Mouse (Mus musculus) megakaryocyte, adult 5-6 weeks (primary cell): ENCODE data around the gene Drg1. TPM values are rescaled to one million over a fixed set of nuclear protein-coding genes. Genes with fewer than 3 reads are reported as not detected.
A peak's percentile ranks its signal among the peaks of the same experiment; 100 is the strongest.
"Not testable (repeated sequence)": the region's sequence is repeated elsewhere in the genome, so short reads cannot be mapped to it uniquely, and the experiment has no call there.

Source experiments
- ATAC-seq: 2 replicates; pipeline ENCODE4 v1.8.0; 2016; ENCODE audit warnings: mild to moderate bottlenecking, inconsistent platforms; ENCODE audit not compliant: poor library complexity, severe bottlenecking
- total RNA-seq, 2 experiments: library from RNA; stranded (forward) in 1 of 2; stranded (reverse) in 1 of 2; fragments of 153-499, 151-499 nt in 1 of 2; fragments of 221-1000, 200-1000 nt in 1 of 2; gene quantifications; 2 replicates each; pipeline versions ENCODE4 v1.2.3 to v1.2.4; 2015 to 2017

The Drg1 gene
- total RNA-seq, 2 experiments from 2014 or later = 124 to 137 TPM

- ATAC-seq = peak; percentile 0; the same call in 1 of the 2 replicates
Measured at GRCm38 (mm10) chr11:3143984-3144383, 122.2 kb downstream of the Drg1 start.

- ATAC-seq = peak; percentile 5
Measured at GRCm38 (mm10) chr11:3142413-3142812, 123.8 kb downstream of the Drg1 start.

GRCm38 (mm10) chr11:3140967-3141535, 125.2 kb downstream of the Drg1 start:
- ATAC-seq = not testable (repeated sequence)

- ATAC-seq = not testable (repeated sequence)
Measured at GRCm38 (mm10) chr11:3138323-3138722, 127.9 kb downstream of the Drg1 start.

Other genes starting within 250 kb of the Drg1 start
- 6.0 and 12.5 TPM in 2 replicates for gene Sfi1, start 73.0 kb downstream of the Drg1 start, total RNA-seq (2015)
- 7.5 and 9.6 TPM in 2 replicates for gene Sfi1, start 73.0 kb downstream of the Drg1 start, total RNA-seq (2017)
- gene Eif4enif1, start 64.0 kb downstream of the Drg1 start, total RNA-seq (2015) = 76.8 and 80.1 TPM in 2 replicates
- gene Eif4enif1, start 64.0 kb downstream of the Drg1 start, total RNA-seq (2017) = 44.9 and 50.7 TPM in 2 replicates
- 25.6 and 27.7 TPM in 2 replicates for gene Patz1, start 22.5 kb upstream of the Drg1 start, total RNA-seq (2015)
- gene Patz1, start 22.5 kb upstream of the Drg1 start, total RNA-seq (2017) = 27.2 and 33.2 TPM in 2 replicates
- gene Pik3ip1, start 64.0 kb upstream of the Drg1 start, total RNA-seq (2015) = 1.0 and 3.3 TPM in 2 replicates
- 2.6 and 3.8 TPM in 2 replicates for gene Pik3ip1, start 64.0 kb upstream of the Drg1 start, total RNA-seq (2017)
- 9.6 and 11.5 TPM in 2 replicates for gene Limk2, start 142.8 kb upstream of the Drg1 start, total RNA-seq (2015)
- 27.5 and 30.4 TPM in 2 replicates for gene Limk2, start 142.8 kb upstream of the Drg1 start, total RNA-seq (2017)
- gene Rnf185, start 185.9 kb upstream of the Drg1 start, total RNA-seq (2015) = 14.0 and 14.4 TPM in 2 replicates
- gene Rnf185, start 185.9 kb upstream of the Drg1 start, total RNA-seq (2017) = 12.3 and 12.7 TPM in 2 replicates
- 0.71 and 0.75 TPM in 2 replicates for gene Pla2g3, start 221.9 kb upstream of the Drg1 start, total RNA-seq (2015)
- gene Pla2g3, start 221.9 kb upstream of the Drg1 start, total RNA-seq (2017) = 0.81 and 0.88 TPM in 2 replicates
- 4.8 and 5.7 TPM in 2 replicates for gene Inpp5j, start 238.4 kb upstream of the Drg1 start, total RNA-seq (2015)
- gene Inpp5j, start 238.4 kb upstream of the Drg1 start, total RNA-seq (2017) = 2.0 and 2.8 TPM in 2 replicates
- 9.8 and 11.8 TPM in 2 replicates for gene Selenom, start 248.3 kb upstream of the Drg1 start, total RNA-seq (2015)
- gene Selenom, start 248.3 kb upstream of the Drg1 start, total RNA-seq (2017) = 2.4 and 7.6 TPM in 2 replicates